Mouse (Mus musculus): ENCODE results near the gene Lipe. TPM values are rescaled to one million over a fixed set of nuclear protein-coding genes. Genes with fewer than 3 reads are reported as not detected.

The Lipe gene
- total and polyA plus RNA-seq, 2 experiments from 2014 or later, result 7.8 to 18.7 TPM

DNA sequence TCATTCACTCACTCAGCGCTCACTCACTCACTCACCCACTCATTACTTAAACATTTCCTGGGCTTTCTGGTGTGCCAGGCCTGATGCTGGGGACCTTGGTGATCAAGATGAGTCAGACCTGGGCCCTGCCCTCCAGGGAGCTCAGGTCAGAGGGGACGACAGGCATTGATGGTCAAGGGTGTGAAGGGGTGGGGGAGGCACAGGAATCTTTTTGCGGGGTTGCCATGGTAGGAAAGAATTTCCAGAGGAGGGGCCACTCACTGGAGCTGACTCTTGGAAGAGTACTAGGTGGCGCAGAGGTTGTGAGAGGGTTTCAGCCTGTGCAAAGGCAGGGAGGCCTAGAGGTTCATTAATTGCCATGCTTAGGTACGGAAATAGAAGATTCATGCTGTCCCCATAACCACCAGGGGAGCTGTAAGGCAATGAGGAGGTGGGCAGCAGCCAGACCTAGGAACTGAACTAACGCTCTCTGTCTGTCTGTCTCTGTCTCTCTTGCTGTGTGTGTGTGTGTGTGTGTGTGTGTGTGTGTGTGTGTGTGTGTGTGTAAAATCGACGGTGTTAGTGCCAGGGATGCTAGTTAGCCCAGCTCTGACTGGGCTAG lies 21.3 kb downstream of the Lipe start:
- WGBS, result 37% methylated on average over 8 of the region's 8 CpGs
- Histone ChIP-seq H3K36me3 (ENCODE audit: insufficient read depth, low read length) (peaks cover 1% of the 10 kb centered on the region; the same call in 1 of the 2 replicates), H3K4me3 (ENCODE audit: low read length) (peak overlapping the region; percentile 32), H3K9me3 (ENCODE audit: low read length) (no peaks in the 10 kb centered on the region), H3K4me2 (ENCODE audit: low read depth, low read length) (peak overlapping the region; percentile 55), H3K4me1 (ENCODE audit: insufficient read depth, low read length) (peaks cover 14% of the 10 kb centered on the region; the same call in 1 of the 2 replicates), H3K27me3 (ENCODE audit: insufficient read depth, low read length) (no peaks in the 10 kb centered on the region), H3K27ac (peak overlapping the region; percentile 51), H3K9ac (replicated peaks; ENCODE audit: low read length) (peak overlapping the region; percentile 47)
- peak; percentile 35 for DNase-seq (ENCODE audit: low spot score)
- peak; percentile 4; the same call in 1 of the 2 replicates for ATAC-seq
- TF ChIP-seq CTCF (IDR thresholded peaks at IDR 0.05; ENCODE audit: low read depth), result peak; percentile 63

GRCm38 (mm10) chr7:25376556-25376955 lies 22.0 kb downstream of the Lipe start:
- Histone ChIP-seq H3K4me3 (ENCODE audit: low read length) (peak overlapping the region; percentile 32), H3K9ac (replicated peaks; ENCODE audit: low read length) (peak overlapping the region; percentile 47; the same call in 1 of the 2 replicates), H3K27me3 (ENCODE audit: insufficient read depth, low read length) (no peaks in the 10 kb centered on the region), H3K27ac (0 out of 2 replicates have a peak overlapping the region, but pooled peaks have one; percentile 51), H3K4me2 (ENCODE audit: low read depth, low read length) (peak overlapping the region; percentile 55), H3K36me3 (ENCODE audit: insufficient read depth, low read length) (no peaks in the 10 kb centered on the region), H3K4me1 (ENCODE audit: insufficient read depth, low read length) (peaks cover 14% of the 10 kb centered on the region; the same call in 1 of the 2 replicates), H3K9me3 (ENCODE audit: low read length) (no peaks in the 10 kb centered on the region)
- 4% methylated on average over 17 of the region's 17 CpGs for whole genome bisulfite sequencing
- DNase-seq (ENCODE audit: low spot score), result peak; percentile 91
- no peak for TF ChIP-seq CTCF (IDR thresholded peaks at IDR 0.05; ENCODE audit: low read depth)
- ATAC-seq, result peak; percentile 81

GRCm38 (mm10) chr7:25372441-25372840 lies 26.1 kb downstream of the Lipe start:
- Histone ChIP-seq H3K9me3 (ENCODE audit: low read length) (no peaks in the 10 kb centered on the region), H3K36me3 (ENCODE audit: insufficient read depth, low read length) (no peaks in the 10 kb centered on the region), H3K4me1 (ENCODE audit: insufficient read depth, low read length) (peaks cover 17% of the 10 kb centered on the region; the same call in 1 of the 2 replicates), H3K4me2 (ENCODE audit: low read depth, low read length) (no peak overlapping the region), H3K9ac (replicated peaks; ENCODE audit: low read length) (no peak overlapping the region), H3K27ac (no peak overlapping the region), H3K4me3 (ENCODE audit: low read length) (no peak overlapping the region), H3K27me3 (ENCODE audit: insufficient read depth, low read length) (no peaks in the 10 kb centered on the region)
- ATAC-seq (no peak), DNase-seq (ENCODE audit: low spot score) (no peak)
- no peak for TF ChIP-seq CTCF (IDR thresholded peaks at IDR 0.05; ENCODE audit: low read depth)
- WGBS, result 89% methylated on average over 5 of the region's 5 CpGs

- no peak within 1 kb of the TSS for H3K27ac ChIP-seq
- H3K9me3 ChIP-seq (ENCODE audit: low read length), result no peaks in the 10 kb centered on the region
- H3K27me3 ChIP-seq (ENCODE audit: insufficient read depth, low read length), result 0 out of 2 replicates have a peak, but pooled peaks cover 3% of the 10 kb centered on the region
- H3K4me1 ChIP-seq (ENCODE audit: insufficient read depth, low read length), result peaks cover 16% of the 10 kb centered on the region; the same call in 1 of the 2 replicates
- H3K36me3 ChIP-seq (ENCODE audit: insufficient read depth, low read length), result peaks cover 4% of the 10 kb centered on the region; the same call in 1 of the 2 replicates
- TF ChIP-seq CTCF (IDR thresholded peaks at IDR 0.05; ENCODE audit: low read depth), result no peak
- no peak within 1 kb of the TSS for H3K4me2 ChIP-seq (ENCODE audit: low read depth, low read length)
- ATAC-seq (no peak), DNase-seq (ENCODE audit: low spot score) (peak; percentile 22)
- WGBS, result 50% methylated on average over 12 of the region's 12 CpGs
- no peak within 1 kb of the TSS for H3K4me3 ChIP-seq (ENCODE audit: low read length)
- no peak within 1 kb of the TSS for H3K9ac ChIP-seq (replicated peaks; ENCODE audit: low read length)
These were observed 29.3 kb downstream of the Lipe start, which contains the start of gene Cnfn for GRCm38 (mm10) chr7:25369058-25369749. Gene Cnfn (minus strand): TSS chr7:25369724.

GRCm38 (mm10) chr7:25368333-25368732 lies 30.2 kb downstream of the Lipe start:
- WGBS, result 26% methylated on average over 12 of the region's 12 CpGs
- no peak overlapping the region for H3K4me2 ChIP-seq (ENCODE audit: low read depth, low read length)
- no peak overlapping the region for H3K4me3 ChIP-seq (ENCODE audit: low read length)
- H3K27me3 ChIP-seq (ENCODE audit: insufficient read depth, low read length), result 0 out of 2 replicates have a peak, but pooled peaks cover 3% of the 10 kb centered on the region
- H3K9me3 ChIP-seq (ENCODE audit: low read length), result no peaks in the 10 kb centered on the region
- no peak overlapping the region for H3K27ac ChIP-seq
- peaks cover 16% of the 10 kb centered on the region; the same call in 1 of the 2 replicates for H3K4me1 ChIP-seq (ENCODE audit: insufficient read depth, low read length)
- H3K9ac ChIP-seq (replicated peaks; ENCODE audit: low read length), result no peak overlapping the region
- TF ChIP-seq CTCF (IDR thresholded peaks at IDR 0.05; ENCODE audit: low read depth), result no peak
- DNase-seq (ENCODE audit: low spot score) (peak; percentile 41), ATAC-seq (peak; percentile 27)
- H3K36me3 ChIP-seq (ENCODE audit: insufficient read depth, low read length), result peaks cover 11% of the 10 kb centered on the region

DNA sequence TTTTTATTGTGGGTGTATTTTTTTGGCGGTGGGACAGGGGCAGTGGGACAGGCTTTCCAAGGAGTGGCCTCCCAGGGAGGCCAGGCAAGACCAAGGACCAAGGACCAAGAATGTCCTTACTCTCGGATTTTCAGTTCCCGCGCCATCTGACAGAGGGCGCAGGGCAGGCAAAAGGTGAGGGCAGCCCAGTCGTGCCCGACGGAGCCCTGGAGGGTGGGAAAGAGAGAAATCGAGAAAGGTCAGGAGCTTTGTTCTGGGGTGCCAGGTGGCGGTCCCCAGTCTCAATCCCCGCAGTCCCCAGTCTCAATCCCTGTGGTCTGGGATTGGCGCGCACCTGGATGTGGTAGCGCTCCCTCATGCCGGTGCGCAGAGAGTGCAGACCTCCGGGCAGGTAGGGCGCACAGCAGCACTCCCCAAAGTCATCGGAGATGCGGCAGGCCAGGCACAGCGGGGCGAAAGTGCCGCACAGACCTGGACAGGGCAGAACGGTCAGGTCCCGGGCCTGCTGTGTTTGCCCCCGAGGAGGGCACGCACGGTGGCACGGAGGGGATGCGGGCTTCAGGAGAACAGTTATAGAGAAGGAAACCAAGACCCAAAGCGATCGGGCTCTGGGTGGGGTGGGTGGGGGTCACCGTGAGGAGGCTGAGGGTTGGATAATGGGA lies 30.7 kb downstream of the Lipe start:
- Histone ChIP-seq H3K36me3 (ENCODE audit: insufficient read depth, low read length) (peaks cover 17% of the 10 kb centered on the region), H3K4me3 (ENCODE audit: low read length) (no peak overlapping the region), H3K27ac (no peak overlapping the region), H3K4me1 (ENCODE audit: insufficient read depth, low read length) (peaks cover 16% of the 10 kb centered on the region; the same call in 1 of the 2 replicates), H3K27me3 (ENCODE audit: insufficient read depth, low read length) (0 out of 2 replicates have a peak, but pooled peaks cover 3% of the 10 kb centered on the region), H3K9me3 (ENCODE audit: low read length) (no peaks in the 10 kb centered on the region), H3K4me2 (ENCODE audit: low read depth, low read length) (peak overlapping the region; percentile 34; the same call in 1 of the 2 replicates), H3K9ac (replicated peaks; ENCODE audit: low read length) (0 out of 2 replicates have a peak overlapping the region, but pooled peaks have one; percentile 13)
- ATAC-seq, result no peak; the same call in 1 of the 2 replicates
- peak; percentile 13 for DNase-seq (ENCODE audit: low spot score)
- TF ChIP-seq CTCF (IDR thresholded peaks at IDR 0.05; ENCODE audit: low read depth), result peak; percentile 63
- 3% methylated on average over 33 of the region's 33 CpGs for WGBS
